Mouse (Mus musculus) layer of hippocampus, adult 8-10 months (tissue): ENCODE measurements around the gene Tasp1. TPM values are rescaled to one million over a fixed set of nuclear protein-coding genes. Genes with fewer than 3 reads are reported as not detected.

ENCODE experiments used
- total RNA-seq, 4 experiments: library from RNA; stranded (reverse); gene quantifications; 2 replicates each; pipeline ENCODE4 v1.2.4; 2022

The Tasp1 gene
- total RNA-seq, 4 experiments from 2014 or later = 26.4 to 32.8 (median 31.3) TPM

Other genes starting within 250 kb of the Tasp1 start
- gene Gm17374, start 85.2 kb upstream of the Tasp1 start, total RNA-seq = not detected
- 10 to 100 TPM; 19.1 to 21.6 (median 20.7) TPM for gene Esf1, start 103.8 kb upstream of the Tasp1 start, total RNA-seq
- gene Ndufaf5, start 103.8 kb upstream of the Tasp1 start, total RNA-seq = 10 to 100 TPM; 45.6 to 50.8 (median 49.4) TPM